ENCODE assay signal across 25 mouse cellular contexts in genomic region chr7:43432891-43433290, GRCm38 (mm10). TPM values are rescaled to one million over a fixed set of nuclear protein-coding genes. Genes with fewer than 3 reads are reported as not detected.
"Had no signal": no experiment of that assay in that cellular context is flagged by ENCODE, and none has a peak within 500 bp of the region (broad histone marks: within the 10 kb centered on the region; RNA-seq: fewer than 3 reads in every experiment).

No protein-coding gene starts in this region.

- DNase-seq: retina, postnatal 1 day; right cerebral cortex, adult 18-20 months; right cerebral cortex, postnatal 14 days; right cerebral cortex, postnatal 25 days; right cerebral cortex, postnatal 4 days; spleen, adult 18-20 months; thymus, adult 18-20 months; thymus, adult 2 months; thymus, postnatal 14 days; thymus, postnatal 25 days; thymus, postnatal 36 days; thymus, postnatal 4 days had no signal

- H3K27ac ChIP-seq: neural tube, embryonic 13.5 days; neural tube, embryonic 15.5 days; stomach, embryonic 15.5 days; stomach, postnatal 0 days had no signal

- H3K4me1 ChIP-seq: neural tube, embryonic 13.5 days; neural tube, embryonic 15.5 days; stomach, embryonic 15.5 days had no signal

- H3K27me3 ChIP-seq: neural tube, embryonic 13.5 days; neural tube, embryonic 15.5 days; stomach, embryonic 15.5 days had no signal

- H3K9me3 ChIP-seq: neural tube, embryonic 13.5 days; neural tube, embryonic 15.5 days; stomach, embryonic 15.5 days had no signal

- H3K36me3 ChIP-seq: neural tube, embryonic 13.5 days; neural tube, embryonic 15.5 days; stomach, embryonic 15.5 days had no signal

- H3K4me3 ChIP-seq: neural tube, embryonic 13.5 days; neural tube, embryonic 15.5 days; stomach, embryonic 15.5 days had no signal

- H3K9ac ChIP-seq: neural tube, embryonic 13.5 days; neural tube, embryonic 15.5 days; stomach, embryonic 15.5 days had no signal

- H3K4me2 ChIP-seq: neural tube, embryonic 13.5 days; neural tube, embryonic 15.5 days; stomach, embryonic 15.5 days had no signal

RNA-seq across cellular contexts. Expression of gene Nkg7, which starts 4.0 kb away (rescaled TPM):
- polyA plus RNA-seq: neural tube, embryonic 13.5 days; neural tube, embryonic 14.5 days; neural tube, embryonic 15.5 days; testis, adult 2 months had no signal

RNA-seq across cellular contexts. Expression of gene Lim2, which starts 5.4 kb away (rescaled TPM):
- total RNA-seq: neutrophil, adult 5-6 weeks had no signal
- polyA plus RNA-seq: neural tube, embryonic 13.5 days; neural tube, embryonic 14.5 days; neural tube, embryonic 15.5 days; small intestine, adult 2 months; stomach, embryonic 14.5 days; stomach, embryonic 16.5 days; testis, adult 2 months; thymus, postnatal 0 days; urinary bladder, adult 2 months had no signal

RNA-seq across cellular contexts. Expression of gene Cldnd2, which starts 7.7 kb away (rescaled TPM):
- total RNA-seq: neutrophil, adult 5-6 weeks had no signal
- polyA plus RNA-seq: neural tube, embryonic 13.5 days; neural tube, embryonic 14.5 days; neural tube, embryonic 15.5 days; small intestine, adult 2 months; stomach, embryonic 14.5 days; stomach, embryonic 15.5 days; stomach, embryonic 16.5 days; stomach, postnatal 0 days; thymus, adult 2 months; thymus, postnatal 0 days; urinary bladder, adult 2 months had no signal

RNA-seq across cellular contexts. Expression of gene Gm45233, which starts 11.0 kb away (rescaled TPM):
- total RNA-seq: neutrophil, adult 5-6 weeks had no signal
- polyA plus RNA-seq: spleen, adult 2 months; thymus, postnatal 0 days had no signal
